ENCODE assay signal across 22 mouse cellular contexts in the genomic region with DNA sequence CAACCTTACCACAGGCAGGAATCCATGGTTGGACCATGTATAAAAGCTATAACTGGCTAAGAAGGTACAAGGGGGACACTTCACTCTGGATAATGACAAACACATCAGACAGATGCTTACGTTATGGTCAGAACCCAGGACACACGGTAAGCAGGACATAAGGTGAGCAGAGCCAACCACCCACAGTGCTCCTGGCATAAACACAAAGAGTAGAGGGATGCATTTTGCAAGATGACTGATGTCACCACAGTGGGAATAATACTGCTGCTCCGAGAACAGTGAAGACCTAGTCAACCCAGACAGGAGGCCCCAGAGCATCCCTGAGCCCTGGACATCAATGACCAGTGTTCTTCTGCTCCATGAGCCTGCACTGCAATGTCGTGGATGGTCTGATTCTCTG.
A peak's percentile ranks its signal among the peaks of the same experiment; 100 is the strongest.
DNase-seq lines count a peak whose midpoint lies in the region; ATAC-seq lines count a peak whose summit lies in the region.
"Had no signal": no experiment of that assay in that cellular context is flagged by ENCODE, and none has a peak within 500 bp of the region (broad histone marks: within the 10 kb centered on the region; RNA-seq: fewer than 3 reads in every experiment).

No protein-coding gene starts in this region.

- DNase-seq in cerebellum, adult 8-10 months: no peak
- DNase-seq in left cerebral cortex, postnatal 4 days: peak; percentile 2
- DNase-seq in left cerebral cortex, adult 11 months (ENCODE audit: low spot score): no peak
- peak; percentile 43 to 59 for DNase-seq in cerebellum, postnatal 10 days
- DNase-seq in cerebellum, postnatal 36 days: peak; percentile 22 to 33
- no peak for DNase-seq in lung, adult 18-20 months
- DNase-seq: adrenal gland, postnatal 10 days; adrenal gland, postnatal 36 days; embryo, embryonic 11 days; forebrain, postnatal 0 days; gastrocnemius, postnatal 25 days; heart, adult 18-20 months; heart, postnatal 10 days; heart, postnatal 36 days; kidney, adult 11 months; kidney, adult 8-10 months had no signal

- ATAC-seq in cerebellum, adult (ENCODE audit: insufficient number of reproducible peaks, low FRiP score, low TSS enrichment): peak; percentile 45; the same call in 1 of the 2 replicates
- no peak for ATAC-seq in erythroid progenitor cell, adult 5-6 weeks (replicated peaks; ENCODE audit: low FRiP score, poor library complexity, severe bottlenecking)
- ATAC-seq: activated CD4-positive, CD25-positive, alpha-beta regulatory T cell, adult 4 months; forebrain, embryonic 13.5 days; forebrain, postnatal 0 days; hindbrain, embryonic 16.5 days; intestine, embryonic 15.5 days had no signal

- intact Hi-C loops in left cerebral cortex, postnatal 4 days (cut with DNase I): no loop called here

Comparison
In these comparisons a context has a peak if more than half of its experiments do, and no peak if none do; other contexts are left out.
1. DNase-seq: peak in left cerebral cortex, postnatal 4 days (single experiment), cerebellum, postnatal 10 days (2 of 2) and cerebellum, postnatal 36 days (2 of 2); none in cerebellum, adult 8-10 months (single experiment), left cerebral cortex, adult 11 months (single experiment) and lung, adult 18-20 months (0 of 2).